ENCODE assay signal across 29 mouse cellular contexts in the genomic region with DNA sequence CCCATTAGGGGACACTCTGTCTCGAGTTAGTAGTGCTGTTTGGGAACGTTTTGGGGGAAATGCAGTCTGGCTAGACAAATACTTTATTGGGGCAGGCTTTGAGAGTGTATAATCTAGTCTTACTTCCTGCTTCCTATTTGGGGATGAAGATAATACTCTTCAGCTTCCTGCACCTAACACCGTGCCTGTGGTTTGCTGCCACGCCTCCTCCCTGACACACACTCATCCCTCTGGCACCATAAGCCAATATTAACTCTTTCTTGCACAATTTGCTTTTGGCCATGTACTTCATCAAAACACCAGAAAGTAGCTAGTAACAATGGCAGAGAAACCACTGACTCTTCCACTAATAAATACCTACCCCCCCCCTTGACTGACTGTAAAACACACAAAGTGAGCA.
A peak's percentile ranks its signal among the peaks of the same experiment; 100 is the strongest.
DNase-seq lines count a peak whose midpoint lies in the region; ATAC-seq and TF ChIP-seq lines count a peak whose summit lies in the region.
"Had no signal": no experiment of that assay in that cellular context is flagged by ENCODE, and none has a peak within 500 bp of the region (broad histone marks: within the 10 kb centered on the region; RNA-seq: fewer than 3 reads in every experiment).

No protein-coding gene starts in this region.

- no peak for TF ChIP-seq CTCF in thymus, adult 2 months (IDR thresholded peaks at IDR 0.05; ENCODE audit: borderline replicate concordance, control insufficient read depth, extremely low read depth, insufficient read depth, low read length, poor library complexity)
- no peak for TF ChIP-seq CTCF in hindbrain, postnatal 0 days (IDR thresholded peaks at IDR 0.05; ENCODE audit: low read depth)

- no peaks in the 10 kb centered on the region; the same call in 1 of the 2 replicates for H3K4me1 ChIP-seq in thymus, adult 2 months (replicated peaks; ENCODE audit: control insufficient read depth, insufficient read depth, low read length)
- no peaks in the 10 kb centered on the region for H3K4me1 ChIP-seq in hindbrain, postnatal 0 days (ENCODE audit: insufficient read depth, low read length)
- H3K4me1 ChIP-seq: forebrain, embryonic 13.5 days; heart, embryonic 15.5 days; neural tube, embryonic 15.5 days had no signal

- no peak overlapping the region for H3K4me3 ChIP-seq in thymus, adult 2 months (ENCODE audit: control insufficient read depth, insufficient read depth, low read length)
- no peak overlapping the region for H3K4me3 ChIP-seq in hindbrain, postnatal 0 days (ENCODE audit: low read length)
- H3K4me3 ChIP-seq: forebrain, embryonic 13.5 days; heart, embryonic 10.5 days; heart, embryonic 15.5 days; left cerebral cortex, adult 2 months; liver, embryonic 12.5 days; neural tube, embryonic 15.5 days had no signal

- whole genome bisulfite sequencing in thymus, adult 2 months: 12% methylated on average over 4 of the region's 4 CpGs
- WGBS in hindbrain, postnatal 0 days: 67% methylated on average over 4 of the region's 4 CpGs

- no peaks in the 10 kb centered on the region for H3K9me3 ChIP-seq in hindbrain, postnatal 0 days (ENCODE audit: low read length)
- H3K9me3 ChIP-seq: heart, embryonic 10.5 days; heart, embryonic 15.5 days; liver, embryonic 12.5 days; neural tube, embryonic 15.5 days had no signal

- H3K27me3 ChIP-seq in thymus, adult 2 months (ENCODE audit: control insufficient read depth, insufficient read depth, low read length): no peaks in the 10 kb centered on the region
- H3K27me3 ChIP-seq in hindbrain, postnatal 0 days (ENCODE audit: insufficient read depth, low read length): no peaks in the 10 kb centered on the region
- H3K27me3 ChIP-seq: forebrain, embryonic 13.5 days; heart, embryonic 15.5 days; liver, embryonic 12.5 days; neural tube, embryonic 15.5 days had no signal

- no peak for TF ChIP-seq POLR2A in thymus, adult 2 months (IDR thresholded peaks at IDR 0.05; ENCODE audit: control insufficient read depth, extremely low read depth, insufficient read depth, low read length, poor library complexity)

- H3K4me2 ChIP-seq in hindbrain, postnatal 0 days (ENCODE audit: low read depth, low read length): no peak overlapping the region
- H3K4me2 ChIP-seq: forebrain, embryonic 13.5 days; heart, embryonic 15.5 days; hindbrain, embryonic 14.5 days; liver, embryonic 12.5 days; neural tube, embryonic 15.5 days had no signal

- ATAC-seq in megakaryocyte progenitor cell, adult 5-6 weeks (replicated peaks; ENCODE audit: poor library complexity): peak; percentile 88
- no peak for ATAC-seq in hindbrain, postnatal 0 days
- ATAC-seq: activated CD4-positive, CD25-positive, alpha-beta regulatory T cell, adult 4 months; forebrain, embryonic 13.5 days; inflammation-experienced regulatory T-cells, adult 6 months; liver, embryonic 12.5 days; liver, postnatal 0 days had no signal

- intact Hi-C loops in left cerebral cortex, postnatal 4 days (cut with DNase I): no loop called here

- H3K27ac ChIP-seq in thymus, adult 2 months (ENCODE audit: control insufficient read depth, insufficient read depth, low read length): no peak overlapping the region
- H3K27ac ChIP-seq in hindbrain, postnatal 0 days: no peak overlapping the region
- H3K27ac ChIP-seq: heart, embryonic 15.5 days; hindbrain, embryonic 14.5 days; left cerebral cortex, adult 2 months; liver, embryonic 12.5 days; neural tube, embryonic 15.5 days had no signal

- no peak overlapping the region for H3K9ac ChIP-seq in hindbrain, postnatal 0 days (replicated peaks; ENCODE audit: low read length)
- H3K9ac ChIP-seq: forebrain, embryonic 13.5 days; heart, embryonic 15.5 days; hindbrain, embryonic 14.5 days; liver, embryonic 12.5 days; liver, postnatal 0 days; neural tube, embryonic 15.5 days had no signal

- no peaks in the 10 kb centered on the region for H3K36me3 ChIP-seq in thymus, adult 2 months (ENCODE audit: control insufficient read depth, insufficient read depth, low read length)
- no peaks in the 10 kb centered on the region for H3K36me3 ChIP-seq in hindbrain, postnatal 0 days (ENCODE audit: insufficient read depth, low read length)
- H3K36me3 ChIP-seq: heart, embryonic 15.5 days; liver, embryonic 12.5 days; neural tube, embryonic 15.5 days had no signal

- peak; percentile 16 for DNase-seq in thymus, postnatal 14 days
- DNase-seq in thymus, adult 2 months: no peak
- DNase-seq in CD4-positive, CD25-positive, alpha-beta regulatory T cell, adult 2 months (ENCODE audit: low read depth, low spot score): peak; percentile 7
- peak; percentile 19 for DNase-seq in T-cell, adult 2 months (ENCODE audit: low spot score)
- no peak for DNase-seq in hindbrain, postnatal 0 days (ENCODE audit: low spot score)
- no peak for DNase-seq in left cerebral cortex, postnatal 4 days
- DNase-seq: adrenal gland, adult 2 months; cerebellum, adult 2 months; cerebellum, postnatal 25 days; gastrocnemius, postnatal 10 days; heart, postnatal 36 days; kidney, adult 11 months; kidney, postnatal 14 days; liver, postnatal 0 days; lung, postnatal 36 days; midbrain, embryonic 14.5 days; right cerebral cortex, postnatal 25 days; spleen, adult 18-20 months; thymus, adult 18-20 months had no signal

Comparison
In these comparisons a context has a peak if more than half of its experiments do, and no peak if none do; other contexts are left out.
1. DNase-seq: peak in thymus, postnatal 14 days (single experiment), CD4-positive, CD25-positive, alpha-beta regulatory T cell, adult 2 months (single experiment) and T-cell, adult 2 months (single experiment); none in thymus, adult 2 months (single experiment), hindbrain, postnatal 0 days (single experiment) and left cerebral cortex, postnatal 4 days (single experiment).